Comparison of ENCODE assay signal across 8 mouse cellular contexts in genomic region chr7:83489790-83490189, GRCm38 (mm10).
A peak's percentile ranks its signal among the peaks of the same experiment; 100 is the strongest.
DNase-seq lines count a peak whose midpoint lies in the region; ATAC-seq and TF ChIP-seq lines count a peak whose summit lies in the region.

No protein-coding gene starts in this region.

- peak; percentile 5 to 8 for DNase-seq in kidney, adult 8-10 months
- peak; percentile 75 for DNase-seq in embryo, embryonic 10 days (ENCODE audit: low spot score)
- DNase-seq in lung, postnatal 10 days: peak; percentile 51
- peak; percentile 17 for DNase-seq in yolk sac, embryonic 10.5 days (ENCODE audit: low spot score)
- no peak for DNase-seq in c-Kit-positive CD71-positive TER-119-positive erythroid progenitor cells, embryonic 14.5 days (ENCODE audit: low spot score)

- H3K4me1 ChIP-seq in kidney, embryonic 16.5 days (ENCODE audit: insufficient read depth, low read length): no peaks in the 10 kb centered on the region
- H3K4me1 ChIP-seq in ES-Bruce4 (ENCODE audit: control insufficient read depth, insufficient read depth, low read length): no peaks in the 10 kb centered on the region
- H3K4me1 ChIP-seq in hindbrain, embryonic 13.5 days (replicated peaks): 0 out of 2 replicates have a peak, but pooled peaks cover 2% of the 10 kb centered on the region

- H3K4me2 ChIP-seq in kidney, embryonic 16.5 days (replicated peaks; ENCODE audit: low read depth, low read length): no peak overlapping the region
- H3K4me2 ChIP-seq in hindbrain, embryonic 13.5 days: no peak overlapping the region

- no peak overlapping the region for H3K27ac ChIP-seq in kidney, embryonic 16.5 days (ENCODE audit: low read length)
- no peak overlapping the region for H3K27ac ChIP-seq in ES-Bruce4 (ENCODE audit: insufficient read depth, low read length)
- H3K27ac ChIP-seq in hindbrain, embryonic 13.5 days: no peak overlapping the region

- H3K9ac ChIP-seq in kidney, embryonic 16.5 days (replicated peaks; ENCODE audit: low read length): no peak overlapping the region
- no peak overlapping the region for H3K9ac ChIP-seq in ES-Bruce4 (ENCODE audit: low read depth, poor library complexity, severe bottlenecking)
- H3K9ac ChIP-seq in hindbrain, embryonic 13.5 days: no peak overlapping the region

- TF ChIP-seq CTCF in ES-Bruce4 (IDR thresholded peaks at IDR 0.05; ENCODE audit: low read depth, low read length): peak; percentile 13

- WGBS in kidney, embryonic 16.5 days: 79% methylated on average over 1 of the region's 1 CpGs
- 88% methylated on average over 1 of the region's 1 CpGs for WGBS in hindbrain, embryonic 13.5 days

- no peak; the same call in 1 of the 2 replicates for ATAC-seq in kidney, embryonic 16.5 days (ENCODE audit: low FRiP score, low TSS enrichment)
- peak; percentile 81 for ATAC-seq in hindbrain, embryonic 13.5 days (ENCODE audit: low FRiP score)

- no peak for TF ChIP-seq EP300 in ES-Bruce4 (IDR thresholded peaks at IDR 0.05; ENCODE audit: insufficient read depth, low read depth, low read length)

- H3K9me3 ChIP-seq in kidney, embryonic 16.5 days (ENCODE audit: low read length): no peaks in the 10 kb centered on the region
- no peaks in the 10 kb centered on the region for H3K9me3 ChIP-seq in ES-Bruce4 (replicated peaks; ENCODE audit: control insufficient read depth, insufficient read depth, low read length, poor library complexity, severe bottlenecking)
- H3K9me3 ChIP-seq in hindbrain, embryonic 13.5 days: no peaks in the 10 kb centered on the region

- H3K27me3 ChIP-seq in kidney, embryonic 16.5 days (ENCODE audit: insufficient read depth, low read length): no peaks in the 10 kb centered on the region
- no peaks in the 10 kb centered on the region for H3K27me3 ChIP-seq in ES-Bruce4 (ENCODE audit: control insufficient read depth, insufficient read depth, low read length, poor library complexity, severe bottlenecking)
- H3K27me3 ChIP-seq in hindbrain, embryonic 13.5 days: no peaks in the 10 kb centered on the region

- no peaks in the 10 kb centered on the region for H3K36me3 ChIP-seq in kidney, embryonic 16.5 days (ENCODE audit: insufficient read depth, low read length)
- no peaks in the 10 kb centered on the region for H3K36me3 ChIP-seq in ES-Bruce4 (ENCODE audit: control insufficient read depth, insufficient read depth, low read length, poor library complexity, severe bottlenecking)
- H3K36me3 ChIP-seq in hindbrain, embryonic 13.5 days: no peaks in the 10 kb centered on the region

- no peak overlapping the region for H3K4me3 ChIP-seq in kidney, embryonic 16.5 days (ENCODE audit: low read length)
- no peak overlapping the region for H3K4me3 ChIP-seq in ES-Bruce4 (ENCODE audit: low read depth, low read length)
- H3K4me3 ChIP-seq in hindbrain, embryonic 13.5 days: no peak overlapping the region

- no peak for TF ChIP-seq POLR2A in ES-Bruce4 (IDR thresholded peaks at IDR 0.05; ENCODE audit: insufficient read depth, low read length)
